ENCODE assay signal across 15 mouse cellular contexts in the genomic region with DNA sequence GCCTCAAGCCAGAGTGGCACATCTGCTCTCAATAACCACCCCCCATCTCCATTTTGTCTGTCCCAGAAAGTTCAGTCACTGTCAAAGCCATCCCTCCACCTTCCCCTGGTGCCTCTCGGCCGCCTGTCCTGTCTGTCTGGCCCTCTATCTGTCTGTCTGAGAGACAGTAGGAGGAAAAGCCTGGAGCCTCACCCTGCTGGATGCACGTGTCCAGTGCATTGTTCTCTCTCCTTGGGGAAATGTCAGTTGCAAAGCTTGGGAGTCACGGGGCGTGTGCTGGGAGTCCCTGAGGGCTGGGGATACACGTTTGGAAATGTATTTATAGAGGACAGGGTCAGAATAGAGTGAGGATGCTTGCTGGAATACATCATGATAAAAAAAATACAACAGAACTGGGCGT. TPM values are rescaled to one million over a fixed set of nuclear protein-coding genes. Genes with fewer than 3 reads are reported as not detected.
DNase-seq lines count a peak whose midpoint lies in the region; ATAC-seq and TF ChIP-seq lines count a peak whose summit lies in the region.
"Had no signal": no experiment of that assay in that cellular context is flagged by ENCODE, and none has a peak within 500 bp of the region (broad histone marks: within the 10 kb centered on the region; RNA-seq: fewer than 3 reads in every experiment).

No protein-coding gene starts in this region.

- no peaks in the 10 kb centered on the region for H3K9me3 ChIP-seq in lung, postnatal 0 days (ENCODE audit: low read length)
- H3K9me3 ChIP-seq: embryonic facial prominence, embryonic 13.5 days; forebrain, embryonic 13.5 days; neural tube, embryonic 13.5 days had no signal

- no peak overlapping the region for H3K4me2 ChIP-seq in lung, postnatal 0 days (replicated peaks; ENCODE audit: low read depth, low read length)
- H3K4me2 ChIP-seq: embryonic facial prominence, embryonic 13.5 days; forebrain, embryonic 13.5 days; neural tube, embryonic 13.5 days had no signal

- WGBS in lung, postnatal 0 days = 63% methylated on average over 7 of the region's 7 CpGs

- no peaks in the 10 kb centered on the region for H3K36me3 ChIP-seq in lung, postnatal 0 days (ENCODE audit: insufficient read depth, low read length)
- H3K36me3 ChIP-seq: embryonic facial prominence, embryonic 13.5 days; neural tube, embryonic 13.5 days had no signal

- TF ChIP-seq EP300 in lung, postnatal 0 days (IDR thresholded peaks at IDR 0.05) = peak; percentile 51; the same call in 1 of the 2 replicates

- H3K27ac ChIP-seq in lung, postnatal 0 days (ENCODE audit: low read length) = peak overlapping the region; percentile 81; the same call in 1 of the 2 replicates
- H3K27ac ChIP-seq: forebrain, embryonic 13.5 days had no signal

- H3K9ac ChIP-seq in lung, postnatal 0 days (replicated peaks; ENCODE audit: low read depth) = no peak overlapping the region
- H3K9ac ChIP-seq: embryonic facial prominence, embryonic 13.5 days; forebrain, embryonic 13.5 days; neural tube, embryonic 13.5 days had no signal

- intact Hi-C loops in heart, postnatal 25 days (cut with DNase I) = loop anchor here (1.0 to 2.0 kb wide), 2 partner anchors 51 to 97 kb away; no protein-coding TSS in a partner anchor

- H3K4me3 ChIP-seq in lung, postnatal 0 days (ENCODE audit: low read depth, low read length) = no peak overlapping the region
- H3K4me3 ChIP-seq: embryonic facial prominence, embryonic 13.5 days; forebrain, embryonic 13.5 days; neural tube, embryonic 13.5 days had no signal

- H3K4me1 ChIP-seq in lung, postnatal 0 days (ENCODE audit: insufficient read depth, low read depth, low read length) = peaks cover 13% of the 10 kb centered on the region

- ATAC-seq in lung, postnatal 0 days = peak; percentile 27
- ATAC-seq: forebrain, embryonic 13.5 days; midbrain, embryonic 16.5 days had no signal

- TF ChIP-seq CTCF in lung, postnatal 0 days (IDR thresholded peaks at IDR 0.05) = peak; percentile 20; the same call in 1 of the 2 replicates

- DNase-seq in heart, adult 11 months = peak; percentile 98
- no peak for DNase-seq in heart, postnatal 25 days (ENCODE audit: low spot score)
- peak; percentile 58 for DNase-seq in R1 (ENCODE audit: low read depth, low spot score)
- DNase-seq in kidney, adult 9 months = peak; percentile 55
- peak; percentile 63 for DNase-seq in lung, postnatal 0 days (ENCODE audit: low spot score)
- DNase-seq in urinary bladder, adult 2 months (ENCODE audit: low spot score) = no peak
- DNase-seq in thymus, postnatal 36 days = no peak
- DNase-seq in spleen, adult 18-20 months = no peak
- DNase-seq: B cell, adult 2 months; cerebellum, postnatal 10 days; thymus, adult 18-20 months had no signal

- H3K27me3 ChIP-seq in lung, postnatal 0 days (replicated peaks; ENCODE audit: insufficient read depth, low read length) = no peaks in the 10 kb centered on the region
- H3K27me3 ChIP-seq: embryonic facial prominence, embryonic 13.5 days; forebrain, embryonic 13.5 days; neural tube, embryonic 13.5 days had no signal

RNA-seq across cellular contexts. Expression of gene Cbx7, which starts 17.4 kb away (rescaled TPM):
- total RNA-seq in heart, postnatal 25 days (2021) = 1 to 10 TPM; 9.4 to 9.8 TPM
- polyA plus RNA-seq in lung, postnatal 0 days (2015; fragmentation: Nextera tagmentation; extraction: Ambion mirVana) = 4.1 and 4.5 TPM in 2 replicates
- 57.3 and 57.6 TPM in 2 replicates for polyA plus RNA-seq in urinary bladder, adult 2 months (2012; rRNA removed)

Comparison
In these comparisons a context has a peak if more than half of its experiments do, and no peak if none do; other contexts are left out.
1. DNase-seq: peak in heart, adult 11 months (single experiment), R1 (single experiment), kidney, adult 9 months (single experiment) and lung, postnatal 0 days (single experiment); none in heart, postnatal 25 days (single experiment), urinary bladder, adult 2 months (single experiment), thymus, postnatal 36 days (0 of 2) and spleen, adult 18-20 months (0 of 2).
2. RNA of gene Cbx7, which starts 17.4 kb away (polyA plus RNA-seq): 57.3 to 57.6 TPM in urinary bladder, adult 2 months; 4.1 to 4.5 TPM in lung, postnatal 0 days; every median in the first group is over 10 times any median in the second.